Mouse (Mus musculus): ENCODE measurements around the gene Smim24. TPM values are rescaled to one million over a fixed set of nuclear protein-coding genes. Genes with fewer than 3 reads are reported as not detected.

Smim24 gene
- polyA plus RNA-seq, 1 experiment from 2014 or later: 3.1 TPM

GRCm38 (mm10) chr10:81383802-81384604 lies 8.8 kb upstream of the Smim24 start, which contains the start of the genes Dohh and Gm48551:
TSS of gene Dohh (plus strand) at chr10:81384428.
TSS of gene Gm48551 (plus strand) at chr10:81384466.
- no peaks in the 10 kb centered on the region for H3K9me3 ChIP-seq
- H3K4me2 ChIP-seq: peak within 1 kb of the TSS; percentile 77
- H3K4me3 ChIP-seq: peak within 1 kb of the TSS; percentile 94
- H3K27me3 ChIP-seq: no peaks in the 10 kb centered on the region
- WGBS: 8% methylated on average over 54 of the region's 54 CpGs
- H3K4me1 ChIP-seq: peaks cover 15% of the 10 kb centered on the region
- H3K36me3 ChIP-seq: peaks cover 33% of the 10 kb centered on the region
- peak within 1 kb of the TSS; percentile 82 for H3K27ac ChIP-seq
- ATAC-seq (ENCODE audit: insufficient number of reproducible peaks, insufficient read depth, low FRiP score, low TSS enrichment, low read depth): peak; percentile 92
- peak within 1 kb of the TSS; percentile 90 for H3K9ac ChIP-seq

DNA sequence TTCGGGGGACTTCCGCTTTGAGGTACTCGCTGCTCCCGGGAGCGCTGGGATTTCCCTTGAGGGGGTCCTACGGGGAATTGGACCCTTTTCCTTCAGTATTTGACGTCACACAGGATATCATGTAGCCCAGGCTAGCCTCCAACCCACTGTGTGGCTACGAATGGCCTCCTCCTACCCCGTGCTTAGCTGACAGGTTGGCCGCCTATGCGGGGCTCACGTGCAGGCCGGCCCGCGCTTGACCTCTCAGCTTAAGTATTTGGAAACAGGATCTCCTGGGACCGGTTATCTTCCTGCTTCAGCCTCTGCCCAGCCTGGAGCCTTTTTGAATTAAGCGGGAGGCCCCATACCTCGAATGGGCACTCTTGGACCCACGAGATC lies 8.3 kb upstream of the Smim24 start:
- under 1% methylated on average over 19 of the region's 19 CpGs for WGBS
- ATAC-seq (ENCODE audit: insufficient number of reproducible peaks, insufficient read depth, low FRiP score, low TSS enrichment, low read depth): no peak
- H3K27ac ChIP-seq: peak overlapping the region; percentile 82

DNA sequence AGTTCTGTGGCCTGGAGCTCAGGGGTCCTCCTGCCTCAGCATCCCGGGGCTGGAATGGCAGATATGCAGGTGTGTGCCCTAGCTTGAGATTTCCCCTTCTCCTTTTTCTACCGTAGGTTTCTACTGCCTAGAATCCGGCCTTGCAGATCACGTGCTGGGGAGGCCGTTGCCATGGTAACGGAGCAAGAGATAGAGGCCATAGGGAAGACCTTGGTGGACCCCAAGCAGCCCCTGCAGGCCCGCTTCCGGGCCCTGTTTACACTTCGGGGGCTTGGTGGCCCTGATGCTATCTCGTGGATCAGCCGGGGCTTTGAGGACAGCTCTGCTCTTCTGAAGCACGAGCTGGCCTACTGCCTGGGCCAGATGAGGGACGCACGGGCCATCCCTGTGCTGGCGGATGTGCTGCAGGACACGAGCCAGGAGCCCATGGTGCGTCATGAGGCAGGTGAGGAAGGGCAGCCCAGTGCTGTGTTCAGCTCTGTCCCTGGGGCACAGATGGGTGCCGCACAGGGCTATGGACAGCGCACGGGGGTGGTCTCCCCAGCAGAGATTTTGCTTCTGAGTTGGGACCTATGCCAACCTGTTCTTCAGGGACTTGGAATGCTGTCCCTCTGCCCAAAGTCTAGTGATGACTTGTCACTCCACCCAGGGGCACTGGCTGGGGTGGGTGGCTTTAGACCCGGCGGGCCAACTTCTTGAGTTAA lies 7.1 kb upstream of the Smim24 start:
- Histone ChIP-seq H3K4me1 (peaks cover 12% of the 10 kb centered on the region), H3K4me3 (peak overlapping the region; percentile 94)
- whole genome bisulfite sequencing: 89% methylated on average over 22 of the region's 22 CpGs

More for the DNA sequence above, 8.3 kb upstream of the Smim24 start:
- Histone ChIP-seq H3K9me3 (no peaks in the 10 kb centered on the region), H3K4me2 (peak overlapping the region; percentile 77), H3K4me3 (peak overlapping the region; percentile 94), H3K27me3 (no peaks in the 10 kb centered on the region), H3K36me3 (peaks cover 38% of the 10 kb centered on the region), H3K4me1 (peaks cover 12% of the 10 kb centered on the region), H3K9ac (peak overlapping the region; percentile 90)

GRCm38 (mm10) chr10:81387716-81388115 lies 5.1 kb upstream of the Smim24 start:
- Histone ChIP-seq H3K27ac (no peak overlapping the region), H3K4me1 (peaks cover 14% of the 10 kb centered on the region), H3K4me3 (no peak overlapping the region), H3K9ac (no peak overlapping the region), H3K27me3 (no peaks in the 10 kb centered on the region), H3K9me3 (no peaks in the 10 kb centered on the region), H3K36me3 (peaks cover 43% of the 10 kb centered on the region), H3K4me2 (no peak overlapping the region)
- WGBS: 95% methylated on average over 20 of the region's 20 CpGs
- no peak for ATAC-seq (ENCODE audit: insufficient number of reproducible peaks, insufficient read depth, low FRiP score, low TSS enrichment, low read depth)

More for the DNA sequence above, 7.1 kb upstream of the Smim24 start:
- no peak for ATAC-seq (ENCODE audit: insufficient number of reproducible peaks, insufficient read depth, low FRiP score, low TSS enrichment, low read depth)
- no peaks in the 10 kb centered on the region for H3K9me3 ChIP-seq
- no peaks in the 10 kb centered on the region for H3K27me3 ChIP-seq
- peak overlapping the region; percentile 77 for H3K4me2 ChIP-seq
- peaks cover 38% of the 10 kb centered on the region for H3K36me3 ChIP-seq
- H3K9ac ChIP-seq: peak overlapping the region; percentile 90; the same call in 1 of the 2 replicates
- H3K27ac ChIP-seq: no peak overlapping the region

DNA sequence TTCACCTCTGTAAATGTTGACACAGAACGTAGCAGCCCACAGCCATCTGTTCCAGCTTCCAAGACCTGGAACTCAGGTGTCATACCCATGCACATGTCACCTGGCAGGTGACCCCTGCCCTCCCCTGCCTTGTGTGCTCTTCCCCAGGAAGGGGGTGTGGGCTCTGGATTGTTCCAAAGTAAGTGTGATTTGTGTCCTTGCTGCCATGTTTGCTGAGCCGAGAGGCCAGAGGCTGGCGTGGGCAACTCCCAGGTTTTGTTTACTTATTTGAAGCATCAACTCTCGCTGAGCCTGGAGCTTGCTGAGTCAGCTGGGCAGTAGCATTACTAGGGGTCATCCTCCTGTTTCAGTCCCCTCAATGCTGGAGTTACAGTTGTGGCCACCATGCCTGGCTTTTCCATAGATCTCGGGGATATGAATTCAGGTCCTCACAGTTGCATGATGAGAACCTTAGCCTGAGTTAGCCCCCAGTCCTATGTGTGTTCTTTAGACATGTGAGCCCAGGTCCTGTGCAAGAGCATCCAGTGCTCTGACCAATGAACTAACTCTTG lies 4.3 kb upstream of the Smim24 start, which contains the start of gene Gm48552:
Gene Gm48552 (plus strand): TSS at position 501 of the 551 bp plus-strand sequence.
- Histone ChIP-seq H3K27me3 (no peaks in the 10 kb centered on the region), H3K27ac (peak within 1 kb of the TSS; percentile 22; the same call in 1 of the 2 replicates), H3K4me3 (no peak within 1 kb of the TSS), H3K4me1 (peaks cover 23% of the 10 kb centered on the region), H3K36me3 (peaks cover 43% of the 10 kb centered on the region), H3K9ac (0 out of 2 replicates have a peak within 1 kb of the TSS, but pooled peaks have one; percentile 32), H3K9me3 (no peaks in the 10 kb centered on the region), H3K4me2 (no peak within 1 kb of the TSS)
- no peak for ATAC-seq (ENCODE audit: insufficient number of reproducible peaks, insufficient read depth, low FRiP score, low TSS enrichment, low read depth)
- WGBS: 91% methylated on average over 5 of the region's 5 CpGs

GRCm38 (mm10) chr10:81389373-81389772 lies 3.5 kb upstream of the Smim24 start:
- H3K4me2 ChIP-seq: no peak overlapping the region
- H3K4me1 ChIP-seq: peaks cover 27% of the 10 kb centered on the region
- no peak overlapping the region for H3K4me3 ChIP-seq
- H3K27me3 ChIP-seq: no peaks in the 10 kb centered on the region
- 62% methylated on average over 3 of the region's 3 CpGs for WGBS
- ATAC-seq (ENCODE audit: insufficient number of reproducible peaks, insufficient read depth, low FRiP score, low TSS enrichment, low read depth): no peak
- 0 out of 2 replicates have a peak overlapping the region, but pooled peaks have one; percentile 32 for H3K9ac ChIP-seq
- peak overlapping the region; percentile 22; the same call in 1 of the 2 replicates for H3K27ac ChIP-seq
- no peaks in the 10 kb centered on the region for H3K9me3 ChIP-seq
- H3K36me3 ChIP-seq: peaks cover 43% of the 10 kb centered on the region

- peaks cover 24% of the 10 kb centered on the region for H3K4me1 ChIP-seq
- peaks cover 43% of the 10 kb centered on the region for H3K36me3 ChIP-seq
- H3K4me3 ChIP-seq: no peak overlapping the region
- no peak overlapping the region for H3K4me2 ChIP-seq
- H3K9me3 ChIP-seq: no peaks in the 10 kb centered on the region
- no peak overlapping the region for H3K27ac ChIP-seq
- ATAC-seq (ENCODE audit: insufficient number of reproducible peaks, insufficient read depth, low FRiP score, low TSS enrichment, low read depth): peak; percentile 28; the same call in 1 of the 2 replicates
- 0 out of 2 replicates have a peak overlapping the region, but pooled peaks have one; percentile 32 for H3K9ac ChIP-seq
- H3K27me3 ChIP-seq: no peaks in the 10 kb centered on the region
- WGBS: 58% methylated on average over 23 of the region's 23 CpGs
Measured at GRCm38 (mm10) chr10:81389801-81390677, 2.8 kb upstream of the Smim24 start.

DNA sequence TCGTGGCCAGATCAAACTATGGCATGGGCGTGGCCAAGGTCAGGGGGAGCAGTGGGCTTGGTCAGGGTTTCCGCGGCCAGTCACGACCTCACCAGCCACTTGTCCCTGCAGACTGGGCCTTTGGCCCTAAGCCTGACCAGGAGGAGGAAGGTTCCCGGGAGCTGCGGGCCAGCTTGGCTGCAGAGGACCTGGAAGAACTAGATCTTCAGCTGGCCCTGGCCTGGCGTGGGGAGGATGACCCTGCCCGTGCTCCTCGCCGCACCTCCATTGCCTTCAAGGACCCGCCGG lies 2.2 kb upstream of the Smim24 start:
- Histone ChIP-seq H3K4me1 (peaks cover 18% of the 10 kb centered on the region), H3K27me3 (no peaks in the 10 kb centered on the region), H3K4me3 (no peak overlapping the region), H3K36me3 (peaks cover 43% of the 10 kb centered on the region), H3K4me2 (no peak overlapping the region), H3K9me3 (no peaks in the 10 kb centered on the region), H3K27ac (no peak overlapping the region), H3K9ac (0 out of 2 replicates have a peak overlapping the region, but pooled peaks have one; percentile 11)
- WGBS: 90% methylated on average over 13 of the region's 13 CpGs
- no peak for ATAC-seq (ENCODE audit: insufficient number of reproducible peaks, insufficient read depth, low FRiP score, low TSS enrichment, low read depth)

DNA sequence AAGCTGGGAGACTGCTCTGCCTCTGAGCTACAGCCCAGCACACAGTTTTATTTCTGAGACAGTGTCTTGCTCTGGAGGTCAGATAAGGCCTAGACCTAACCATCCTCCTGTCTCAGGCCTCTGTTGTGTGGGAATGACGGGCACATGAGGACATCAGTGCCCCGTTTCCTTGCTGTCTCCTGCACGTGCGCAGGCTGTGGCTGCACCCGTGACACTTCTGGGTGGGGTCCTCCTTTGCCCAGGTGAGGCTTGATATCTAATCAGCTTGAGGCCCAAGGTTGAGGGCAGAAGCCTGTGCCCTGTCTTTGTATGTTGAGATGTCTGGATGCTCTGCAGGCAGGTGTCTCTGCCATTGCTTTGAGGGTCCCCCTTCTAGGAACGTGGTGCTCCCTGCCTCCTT lies 581 bp upstream of the Smim24 start:
- Histone ChIP-seq H3K36me3 (peaks cover 37% of the 10 kb centered on the region), H3K4me1 (peaks cover 18% of the 10 kb centered on the region), H3K4me3 (no peak overlapping the region), H3K9me3 (no peaks in the 10 kb centered on the region), H3K4me2 (no peak overlapping the region), H3K9ac (no peak overlapping the region), H3K27ac (no peak overlapping the region), H3K27me3 (no peaks in the 10 kb centered on the region)
- WGBS: 79% methylated on average over 6 of the region's 6 CpGs
- ATAC-seq (ENCODE audit: insufficient number of reproducible peaks, insufficient read depth, low FRiP score, low TSS enrichment, low read depth): no peak

DNA sequence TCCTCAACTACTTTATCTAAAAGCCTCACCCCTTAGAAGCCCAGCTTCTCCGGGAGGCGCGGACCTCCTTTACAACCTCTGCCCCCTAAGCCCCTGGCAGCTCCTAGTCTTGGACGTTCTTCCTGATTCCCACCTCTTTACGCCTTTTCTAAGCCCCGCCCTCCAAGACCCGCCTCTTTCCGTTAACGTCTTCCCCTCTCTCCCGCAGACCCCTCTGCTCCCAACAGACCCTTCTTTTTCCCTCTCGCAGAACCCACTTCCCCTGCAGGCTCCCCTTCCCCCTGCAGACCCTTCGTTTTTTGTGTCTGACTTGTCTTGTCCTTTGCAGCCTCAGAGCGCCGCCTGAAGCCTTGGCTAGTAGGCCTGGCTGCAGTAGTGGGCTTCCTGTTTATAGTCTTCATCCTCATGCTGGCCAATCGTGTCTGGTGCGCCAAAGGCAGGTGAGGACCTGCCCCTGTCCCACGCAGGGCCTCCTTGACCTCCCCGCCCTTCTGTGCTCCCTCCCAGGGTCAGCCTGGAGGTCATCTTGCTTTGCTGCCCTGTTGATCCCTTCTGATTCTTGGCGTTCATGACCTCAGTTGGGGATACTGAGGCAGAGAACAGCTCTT lies 709 bp downstream of the Smim24 start:
- H3K4me3 ChIP-seq: peak overlapping the region; percentile 36
- H3K9me3 ChIP-seq: no peaks in the 10 kb centered on the region
- peaks cover 18% of the 10 kb centered on the region for H3K4me1 ChIP-seq
- WGBS: 6% methylated on average over 19 of the region's 19 CpGs
- peak overlapping the region; percentile 62; the same call in 1 of the 2 replicates for H3K27ac ChIP-seq
- peaks cover 27% of the 10 kb centered on the region for H3K36me3 ChIP-seq
- no peaks in the 10 kb centered on the region for H3K27me3 ChIP-seq
- no peak for ATAC-seq (ENCODE audit: insufficient number of reproducible peaks, insufficient read depth, low FRiP score, low TSS enrichment, low read depth)
- H3K4me2 ChIP-seq: peak overlapping the region; percentile 64
- peak overlapping the region; percentile 65 for H3K9ac ChIP-seq
